In the genomic region with DNA sequence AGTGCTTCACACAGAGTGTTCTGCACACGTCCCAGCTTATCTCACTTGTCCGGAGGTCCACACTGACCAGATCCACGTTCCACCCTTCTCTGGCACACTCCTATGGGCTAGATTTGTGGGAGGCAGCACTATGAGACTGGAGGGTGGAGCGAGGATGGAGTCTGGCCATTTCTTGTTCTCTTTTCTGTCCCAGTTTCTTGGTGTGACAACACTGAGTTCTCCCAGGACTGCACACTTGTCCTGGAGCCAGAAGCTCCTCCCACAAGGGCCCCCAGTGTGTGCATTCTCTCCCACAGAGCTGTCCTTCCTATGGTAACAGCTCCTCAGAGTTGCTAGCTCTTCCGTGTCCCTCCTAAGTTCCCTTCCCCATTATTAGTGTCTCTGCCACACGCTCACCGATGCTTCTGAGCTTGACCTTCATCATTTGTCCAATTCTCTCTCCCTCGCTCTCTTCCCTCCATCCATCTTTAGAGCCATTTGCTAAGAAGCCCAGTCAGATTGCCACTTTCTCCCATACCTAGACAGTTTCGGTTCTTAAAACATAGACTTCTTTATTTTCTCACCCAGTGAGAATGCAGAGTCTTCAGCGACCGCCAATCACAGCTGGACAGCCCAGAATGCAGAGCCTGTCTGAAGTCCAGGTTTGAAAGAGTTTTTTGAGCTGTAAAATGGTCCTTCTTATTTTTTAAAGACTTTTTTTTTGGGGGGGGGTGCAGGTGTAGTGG, we compare ENCODE assay signal across 13 mouse cellular contexts. TPM values are rescaled to one million over a fixed set of nuclear protein-coding genes. Genes with fewer than 3 reads are reported as not detected.
DNase-seq lines count a peak whose midpoint lies in the region; ATAC-seq and TF ChIP-seq lines count a peak whose summit lies in the region.
"Had no signal": no experiment of that assay in that cellular context is flagged by ENCODE, and none has a peak within 500 bp of the region (broad histone marks: within the 10 kb centered on the region; RNA-seq: fewer than 3 reads in every experiment).

No protein-coding gene starts in this region.

- peak; percentile 14; the same call in 1 of the 2 replicates for ATAC-seq in liver, embryonic 13.5 days (ENCODE audit: low read depth)
- ATAC-seq in liver, embryonic 12.5 days = no peak
- no peak for ATAC-seq in megakaryocyte progenitor cell, adult 5-6 weeks (replicated peaks; ENCODE audit: poor library complexity)

- WGBS in liver, embryonic 13.5 days (ENCODE audit: insufficient replicate concordance) = 58% methylated on average over 11 of the region's 11 CpGs
- WGBS in liver, embryonic 12.5 days (ENCODE audit: insufficient replicate concordance) = 56% methylated on average over 11 of the region's 11 CpGs

- TF ChIP-seq EP300 in CH12.LX (IDR thresholded peaks at IDR 0.05; ENCODE audit: low read length) = peak; percentile 38

- no peak overlapping the region for H3K9ac ChIP-seq in liver, embryonic 13.5 days
- no peak overlapping the region for H3K9ac ChIP-seq in liver, embryonic 12.5 days
- H3K9ac ChIP-seq in CH12.LX (ENCODE audit: insufficient read depth, low read depth) = no peak overlapping the region

- no peaks in the 10 kb centered on the region for H3K36me3 ChIP-seq in liver, embryonic 13.5 days
- no peaks in the 10 kb centered on the region for H3K36me3 ChIP-seq in liver, embryonic 12.5 days
- no peaks in the 10 kb centered on the region for H3K36me3 ChIP-seq in CH12.LX (replicated peaks in 1 of 2; ENCODE audit: control insufficient read depth in 1 of 2, insufficient read depth in 1 of 2, low read length in 1 of 2)

- DNase-seq in gastrocnemius, postnatal 25 days = peak; percentile 25
- no peak for DNase-seq in gastrocnemius, postnatal 14 days
- DNase-seq in liver, embryonic 13.5 days = no peak
- DNase-seq in CH12.LX (ENCODE audit: extremely low read depth) = no peak
- DNase-seq in heart, postnatal 14 days = peak; percentile 45 to 50
- DNase-seq in natural killer cell, adult 2 months (ENCODE audit: low spot score in 2 of 2) = no peak
- DNase-seq: kidney, postnatal 10 days; thymus, postnatal 14 days had no signal

- intact Hi-C loops in gastrocnemius, postnatal 14 days (cut with DNase I; ENCODE audit: low total_unique reads) = no loop called here
- intact Hi-C loops in heart, postnatal 14 days (cut with DNase I) = loop anchor here (2.0 kb wide), 1 partner anchor 19 kb away; a partner anchor contains a TSS

- TF ChIP-seq POLR2A in CH12.LX (IDR thresholded peaks at IDR 0.05; ENCODE audit: low read depth, low read length) = no peak

- no peak overlapping the region for H3K4me3 ChIP-seq in liver, embryonic 13.5 days (replicated peaks)
- H3K4me3 ChIP-seq in liver, embryonic 12.5 days = no peak overlapping the region
- peak overlapping the region in 1 of 3 experiments; percentile 9 for H3K4me3 ChIP-seq in CH12.LX (replicated peaks in 1 of 3; ENCODE audit: low read depth in 2 of 3, low read length in 2 of 3, poor library complexity in 1 of 3)
- H3K4me3 ChIP-seq: erythroblast, embryonic 14.5 days had no signal

- no peak overlapping the region for H3K4me2 ChIP-seq in liver, embryonic 13.5 days
- no peak overlapping the region for H3K4me2 ChIP-seq in liver, embryonic 12.5 days
- H3K4me2 ChIP-seq in CH12.LX (ENCODE audit: insufficient read depth, low read depth, poor library complexity, severe bottlenecking) = peak overlapping the region; percentile 50; the same call in 1 of the 2 replicates

- no peaks in the 10 kb centered on the region for H3K79me2 ChIP-seq in CH12.LX (replicated peaks; ENCODE audit: control insufficient read depth, extremely low read depth, insufficient read depth, poor library complexity, severe bottlenecking)

- H3K4me1 ChIP-seq in liver, embryonic 13.5 days (replicated peaks) = peaks cover 24% of the 10 kb centered on the region
- peaks cover 18% of the 10 kb centered on the region for H3K4me1 ChIP-seq in liver, embryonic 12.5 days
- peaks cover 35 to 71% of the 10 kb centered on the region in 2 experiments for H3K4me1 ChIP-seq in CH12.LX (ENCODE audit: control insufficient read depth in 1 of 2, insufficient read depth in 2 of 2)

- H3K27ac ChIP-seq in liver, embryonic 13.5 days = no peak overlapping the region
- no peak overlapping the region for H3K27ac ChIP-seq in liver, embryonic 12.5 days
- peak overlapping the region; percentile 47 for H3K27ac ChIP-seq in CH12.LX (ENCODE audit: insufficient read depth, low read depth)

- TF ChIP-seq CTCF in CH12.LX (conservative IDR thresholded peaks at IDR 0.05 in 1 of 2, IDR thresholded peaks at IDR 0.05 in 1 of 2; ENCODE audit: low read depth in 2 of 2, low read length in 2 of 2) = no peak

- no peaks in the 10 kb centered on the region for H3K9me3 ChIP-seq in liver, embryonic 13.5 days (replicated peaks)
- H3K9me3 ChIP-seq in liver, embryonic 12.5 days (replicated peaks) = no peaks in the 10 kb centered on the region
- H3K9me3 ChIP-seq in CH12.LX (replicated peaks; ENCODE audit: low read length) = no peaks in the 10 kb centered on the region

- TF ChIP-seq RAD21 in CH12.LX (IDR thresholded peaks at IDR 0.05; ENCODE audit: low read depth, low read length) = no peak

- dilution Hi-C loops in CH12.LX (cut with MboI; ENCODE audit: extremely low pct_ligation_motif_present, extremely low pct_unique_long_range_greater_than_20kb, low sequenced_read_pairs) = no loop called here

- in situ Hi-C loops in CH12.LX (cut with MboI; ENCODE audit: low pct_ligation_motif_present, low pct_unique_long_range_greater_than_20kb, low sequenced_read_pairs) = loop anchor here (25.0 kb wide), 1 partner anchor 697 kb away; a partner anchor contains a TSS

- H3K27me3 ChIP-seq in liver, embryonic 13.5 days = no peaks in the 10 kb centered on the region
- H3K27me3 ChIP-seq in liver, embryonic 12.5 days (replicated peaks) = no peaks in the 10 kb centered on the region
- H3K27me3 ChIP-seq in CH12.LX (replicated peaks) = no peaks in the 10 kb centered on the region

TF ChIP-seq in CH12.LX, 34 proteins besides CTCF, POLR2A, EP300 and RAD21:
- TF ChIP-seq IRF4 (IDR thresholded peaks at IDR 0.05; ENCODE audit: low read depth, low read length) (peak; percentile 61; the same call in 1 of the 2 replicates), RCOR1 (conservative IDR thresholded peaks at IDR 0.05; ENCODE audit: low read depth, low read length) (no peak)
TF ChIP-seq in CH12.LX: peak in this region for 1.

RNA-seq across cellular contexts. Expression of a gene that starts 18.0 kb away (rescaled TPM):
- under 1 TPM in 1 of 2 experiments, not detected in 1; 0.43 TPM for total RNA-seq in gastrocnemius, postnatal 25 days (2021)
- total RNA-seq in gastrocnemius, postnatal 14 days (2021) = under 1 TPM in 1 of 2 experiments, not detected in 1; 0.53 TPM
- 2.6 and 3.1 TPM in 2 replicates for polyA plus RNA-seq in liver, embryonic 13.5 days (2015; fragmentation: Nextera tagmentation; extraction: Ambion mirVana)
- 2.6 and 3.7 TPM in 2 replicates for polyA plus RNA-seq in liver, embryonic 12.5 days (2016; fragmentation: Nextera tagmentation; extraction: Ambion mirVana)
- total RNA-seq in CH12.LX (2012; rRNA removed) = 38.7 and 50.4 TPM in 2 replicates
- 33.0 and 44.7 TPM in 2 replicates for total RNA-seq in CH12.LX (2014; rRNA removed)
- polyA plus RNA-seq in CH12.LX (2012; ENCODE audit: insufficient read length, low read depth) = 42.5 and 48.1 TPM in 2 replicates
- total RNA-seq in heart, postnatal 14 days (2021) = not detected
- 1.0 and 1.9 TPM in 2 replicates for total RNA-seq in megakaryocyte progenitor cell, adult 5-6 weeks (2015)
- total RNA-seq in megakaryocyte progenitor cell, adult 5-6 weeks (2017) = 1.3 TPM in 1 of 2 replicates, not detected in the other
- total RNA-seq: hematopoietic stem cell, adult 5-6 weeks had no signal

RNA-seq across cellular contexts. Expression of a gene that starts 48.9 kb away (rescaled TPM):
- not detected for total RNA-seq in gastrocnemius, postnatal 25 days (2021)
- total RNA-seq in gastrocnemius, postnatal 14 days (2021) = not detected
- not detected in 2 replicates for polyA plus RNA-seq in liver, embryonic 13.5 days (2015; fragmentation: Nextera tagmentation; extraction: Ambion mirVana)
- polyA plus RNA-seq in liver, embryonic 12.5 days (2016; fragmentation: Nextera tagmentation; extraction: Ambion mirVana) = not detected in 2 replicates
- not detected in 2 replicates for total RNA-seq in CH12.LX (2012; rRNA removed)
- not detected in 2 replicates for total RNA-seq in CH12.LX (2014; rRNA removed)
- polyA plus RNA-seq in CH12.LX (2012; ENCODE audit: insufficient read length, low read depth) = not detected in 2 replicates
- total RNA-seq in heart, postnatal 14 days (2021) = not detected
- total RNA-seq in megakaryocyte progenitor cell, adult 5-6 weeks (2015) = 0.12 TPM in 1 of 2 replicates, not detected in the other
- not detected in 2 replicates for total RNA-seq in megakaryocyte progenitor cell, adult 5-6 weeks (2017)
- polyA plus RNA-seq: erythroblast, embryonic 14.5 days; limb, embryonic 14.5 days had no signal

RNA-seq across cellular contexts. Expression of a gene that starts 52.9 kb away (rescaled TPM):
- total RNA-seq in gastrocnemius, postnatal 25 days (2021) = under 1 TPM; 0.26 to 0.56 TPM
- total RNA-seq in gastrocnemius, postnatal 14 days (2021) = 1 to 10 TPM in 1 of 2 experiments, under 1 TPM in 1; 0.66 to 1.1 TPM
- 16.7 and 18.1 TPM in 2 replicates for polyA plus RNA-seq in liver, embryonic 13.5 days (2015; fragmentation: Nextera tagmentation; extraction: Ambion mirVana)
- polyA plus RNA-seq in liver, embryonic 12.5 days (2016; fragmentation: Nextera tagmentation; extraction: Ambion mirVana) = 22.0 and 24.2 TPM in 2 replicates
- total RNA-seq in CH12.LX (2012; rRNA removed) (17.4 and 17.9 TPM in 2 replicates), CH12.LX (2014; rRNA removed) (24.9 and 27.1 TPM in 2 replicates)
- 16.0 and 20.0 TPM in 2 replicates for polyA plus RNA-seq in CH12.LX (2012; ENCODE audit: insufficient read length, low read depth)
- total RNA-seq in heart, postnatal 14 days (2021) = 1 to 10 TPM in 1 of 2 experiments, under 1 TPM in 1; 0.65 to 1.4 TPM
- 9.8 and 9.9 TPM in 2 replicates for total RNA-seq in megakaryocyte progenitor cell, adult 5-6 weeks (2015)
- 16.0 and 23.1 TPM in 2 replicates for total RNA-seq in megakaryocyte progenitor cell, adult 5-6 weeks (2017)

RNA-seq across cellular contexts. Expression of a gene that starts 52.9 kb away (rescaled TPM):
- total RNA-seq in gastrocnemius, postnatal 25 days (2021) = 10 to 100 TPM; 11.8 to 12.3 TPM
- total RNA-seq in gastrocnemius, postnatal 14 days (2021) = 10 to 100 TPM; 12.2 to 17.0 TPM
- polyA plus RNA-seq in liver, embryonic 13.5 days (2015; fragmentation: Nextera tagmentation; extraction: Ambion mirVana) = 8.6 and 10.3 TPM in 2 replicates
- 8.9 and 9.8 TPM in 2 replicates for polyA plus RNA-seq in liver, embryonic 12.5 days (2016; fragmentation: Nextera tagmentation; extraction: Ambion mirVana)
- total RNA-seq in CH12.LX (2012; rRNA removed) (12.9 TPM in 2 replicates), CH12.LX (2014; rRNA removed) (17.2 and 17.3 TPM in 2 replicates)
- polyA plus RNA-seq in CH12.LX (2012; ENCODE audit: insufficient read length, low read depth) = 11.3 and 12.7 TPM in 2 replicates
- 10 to 100 TPM; 14.4 to 20.7 TPM for total RNA-seq in heart, postnatal 14 days (2021)
- 12.9 and 19.3 TPM in 2 replicates for total RNA-seq in megakaryocyte progenitor cell, adult 5-6 weeks (2015)
- 18.0 and 19.5 TPM in 2 replicates for total RNA-seq in megakaryocyte progenitor cell, adult 5-6 weeks (2017)

Comparison
In these comparisons a context has a peak if more than half of its experiments do, and no peak if none do; other contexts are left out.
1. DNase-seq: peak in gastrocnemius, postnatal 25 days (single experiment) and heart, postnatal 14 days (2 of 2); none in gastrocnemius, postnatal 14 days (single experiment), liver, embryonic 13.5 days (single experiment), CH12.LX (single experiment) and natural killer cell, adult 2 months (0 of 2).
2. RNA of a gene that starts 18.0 kb away (total RNA-seq): 33.0 to 50.4 TPM in CH12.LX; 1.0 to 1.9 TPM in megakaryocyte progenitor cell, adult 5-6 weeks, 0.53 TPM in gastrocnemius, postnatal 14 days, 0.43 TPM in gastrocnemius, postnatal 25 days and not detected in heart, postnatal 14 days; every median in the first group is over 10 times any median in the second.
3. RNA of a gene that starts 52.9 kb away (total RNA-seq): 17.4 to 27.1 TPM in CH12.LX and 9.8 to 23.1 TPM in megakaryocyte progenitor cell, adult 5-6 weeks; 0.65 to 1.4 TPM in heart, postnatal 14 days, 0.66 to 1.1 TPM in gastrocnemius, postnatal 14 days and 0.26 to 0.56 TPM in gastrocnemius, postnatal 25 days; every median in the first group is over 4 times any median in the second.